Mouse (Mus musculus) liver, embryonic 13.5 days (tissue): ENCODE data around the gene Olfr1272. TPM values are rescaled to one million over a fixed set of nuclear protein-coding genes. Genes with fewer than 3 reads are reported as not detected.
"Not testable (repeated sequence)": the region's sequence is repeated elsewhere in the genome, so short reads cannot be mapped to it uniquely, and the experiment has no call there.

Source experiments
- ATAC-seq: fragments of 200-750 bp; cut with Nextera tagmentation; 2 replicates; pipeline ENCODE4 v1.8.0; 2017; ENCODE audit warnings: low read depth, mild to moderate bottlenecking, moderate number of reproducible peaks, moderate library complexity
- DNase-seq: peaks from one replicate; pipeline ENCODE4 v3.0.0; 2022
- H3K27ac ChIP-seq: fragments of 300-500 bp; sonication (generic); 2 replicates; pipeline ENCODE4 v1.5.1; 2015; ENCODE audit warnings: moderate library complexity, mild to moderate bottlenecking, inconsistent platforms
- H3K27me3 ChIP-seq: fragments of 300-500 bp; sonication (generic); 2 replicates; pipeline ENCODE4 v1.6.1; 2015; ENCODE audit warnings: mild to moderate bottlenecking, inconsistent platforms
- H3K36me3 ChIP-seq: fragments of 300-500 bp; sonication (generic); 2 replicates; pipeline ENCODE4 v1.6.1; 2015; ENCODE audit warnings: mild to moderate bottlenecking, inconsistent platforms
- H3K4me1 ChIP-seq: fragments of 300-500 bp; sonication (generic); replicated peaks from 2 replicates; pipeline ENCODE4 v1.6.1; 2015; ENCODE audit warnings: inconsistent platforms
- H3K4me2 ChIP-seq: fragments of 300-500 bp; sonication (generic); 2 replicates; pipeline ENCODE4 v1.6.1; 2015; ENCODE audit warnings: inconsistent platforms, mild to moderate bottlenecking, moderate library complexity
- H3K4me3 ChIP-seq: fragments of 300-500 bp; sonication (generic); replicated peaks from 2 replicates; pipeline ENCODE4 v1.5.1; 2015; ENCODE audit warnings: mild to moderate bottlenecking, inconsistent platforms
- H3K9ac ChIP-seq: fragments of 300-500 bp; sonication (generic); 2 replicates; pipeline ENCODE4 v1.6.1; 2015; ENCODE audit warnings: mild to moderate bottlenecking, inconsistent platforms
- H3K9me3 ChIP-seq: fragments of 300-500 bp; sonication (generic); replicated peaks from 2 replicates; pipeline ENCODE4 v1.6.1; 2016; ENCODE audit warnings: inconsistent platforms
- WGBS: fragments of 180-500 bp; shearing (Covaris S2); methylation state at CpG from one replicate; pipeline ENCODE4 v1.1.7; 2015; ENCODE audit not compliant: insufficient replicate concordance; 5-methylcytosine and 5-hydroxymethylcytosine counted together
- polyA plus RNA-seq: library from polyadenylated mRNA; unstranded; fragments of >200 nt; fragmentation: Nextera tagmentation; extraction: Ambion mirVana; gene quantifications from 2 replicates; pipeline ENCODE4 v1.2.1, GENCODE M21; 2015

Olfr1272 gene
- not detected in 2 replicates for polyA plus RNA-seq

GRCm38 (mm10) chr2:90292741-90293140 is at the start of gene Olfr1272:
TSS of gene Olfr1272 (minus strand) at chr2:90292841.
- Histone ChIP-seq H3K27me3 (no peaks in the 10 kb centered on the region), H3K4me1 (no peaks in the 10 kb centered on the region), H3K4me3 (no peak within 1 kb of the TSS), H3K4me2 (no peak within 1 kb of the TSS), H3K9me3 (no peaks in the 10 kb centered on the region), H3K36me3 (no peaks in the 10 kb centered on the region), H3K9ac (no peak within 1 kb of the TSS), H3K27ac (no peak within 1 kb of the TSS)
- 84% methylated on average over 6 of the region's 6 CpGs for WGBS
- no peak for ATAC-seq
- no peak for DNase-seq

- H3K27ac ChIP-seq, H3K4me2 ChIP-seq, H3K4me1 ChIP-seq, H3K27me3 ChIP-seq, H3K36me3 ChIP-seq, DNase-seq, ATAC-seq, H3K4me3 ChIP-seq, H3K9ac ChIP-seq, H3K9me3 ChIP-seq: not testable (repeated sequence)
- no CpG with 5 or more reads among the region's 6 CpGs for WGBS
Observed at GRCm38 (mm10) chr2:90321900-90322299, 29.3 kb upstream of the Olfr1272 start, which contains the start of gene Gm13769. TSS of gene Gm13769 (plus strand) at chr2:90322200.

GRCm38 (mm10) chr2:90270932-90271331 is 21.7 kb downstream of the Olfr1272 start, which contains the start of gene Olfr1271:
TSS of gene Olfr1271 (minus strand) at chr2:90271032.
- H3K4me1 ChIP-seq, result no peaks in the 10 kb centered on the region
- H3K27ac ChIP-seq, result no peak within 1 kb of the TSS
- H3K9ac ChIP-seq, result no peak within 1 kb of the TSS
- DNase-seq (no peak), ATAC-seq (no peak)
- no peak within 1 kb of the TSS for H3K4me2 ChIP-seq
- no peaks in the 10 kb centered on the region for H3K36me3 ChIP-seq
- 62% methylated on average over 2 of the region's 2 CpGs for WGBS
- H3K4me3 ChIP-seq, result no peak within 1 kb of the TSS
- no peaks in the 10 kb centered on the region for H3K27me3 ChIP-seq
- no peaks in the 10 kb centered on the region for H3K9me3 ChIP-seq

- Histone ChIP-seq H3K4me2 (no peak within 1 kb of the TSS), H3K4me3 (no peak within 1 kb of the TSS), H3K9ac (no peak within 1 kb of the TSS), H3K4me1 (no peaks in the 10 kb centered on the region), H3K9me3 (0 out of 2 replicates have a peak, but pooled peaks cover 3% of the 10 kb centered on the region), H3K27ac (no peak within 1 kb of the TSS), H3K27me3 (no peaks in the 10 kb centered on the region), H3K36me3 (no peaks in the 10 kb centered on the region)
- WGBS, result 78% methylated on average over 4 of the region's 4 CpGs
- no peak for ATAC-seq
- no peak for DNase-seq
Observed at GRCm38 (mm10) chr2:90257492-90257891, 35.1 kb downstream of the Olfr1272 start, which contains the start of gene Olfr142. TSS of gene Olfr142 (minus strand) at chr2:90257592.

Other genes with a start within 250 kb of the Olfr1272 start
- gene Olfr140, start 229.2 kb downstream of the Olfr1272 start, polyA plus RNA-seq, result not detected in 2 replicates
- gene Olfr1269, start 171.4 kb downstream of the Olfr1272 start, polyA plus RNA-seq, result not detected in 2 replicates
- not detected in 2 replicates for gene Olfr32, start 150.5 kb downstream of the Olfr1272 start, polyA plus RNA-seq
- gene Olfr1270, start 139.8 kb downstream of the Olfr1272 start, polyA plus RNA-seq, result not detected in 2 replicates
- not detected in 2 replicates for gene Olfr1506, start 68.3 kb downstream of the Olfr1272 start, polyA plus RNA-seq
- not detected in 2 replicates for gene Olfr142, start 35.2 kb downstream of the Olfr1272 start, polyA plus RNA-seq
- not detected in 2 replicates for gene Olfr1271, start 21.8 kb downstream of the Olfr1272 start, polyA plus RNA-seq
- not detected in 2 replicates for gene Gm13769, start 29.4 kb upstream of the Olfr1272 start, polyA plus RNA-seq
- not detected in 2 replicates for gene Olfr1274-ps, start 105.8 kb upstream of the Olfr1272 start, polyA plus RNA-seq